Mouse (Mus musculus) kidney, embryonic 14.5 days (tissue): ENCODE measurements at regions not wholly inside any gene's neighbourhood (a gene's known extent, or its start where the extent isn't known, plus 50 kb on each side); places are given as distances from the start of the nearest gene placed in this dataset.

Experiments used
- ATAC-seq: fragments of 200-750 bp; cut with Nextera tagmentation; 2 replicates; pipeline ENCODE4 v1.8.0; 2017; ENCODE audit warnings: moderate number of reproducible peaks, mild to moderate bottlenecking, moderate TSS enrichment, moderate library complexity; ENCODE audit not compliant: low FRiP score, low TSS enrichment
- H3K27ac ChIP-seq: fragments of 300-500 bp; sonication (generic); 2 replicates; pipeline ENCODE4 v1.5.1; 2014; ENCODE audit warnings: low read depth, mild to moderate bottlenecking, low read length, moderate library complexity, mixed read lengths
- H3K27me3 ChIP-seq: fragments of 300-500 bp; sonication (generic); 2 replicates; pipeline ENCODE4 v1.6.1; 2014; ENCODE audit warnings: mild to moderate bottlenecking, low read length; ENCODE audit not compliant: control insufficient read depth, insufficient read depth
- H3K36me3 ChIP-seq: fragments of 300-500 bp; sonication (generic); 2 replicates; pipeline ENCODE4 v1.6.1; 2014; ENCODE audit warnings: low read length, mixed read lengths; ENCODE audit not compliant: control insufficient read depth, insufficient read depth
- H3K4me1 ChIP-seq: fragments of 300-500 bp; sonication (generic); 2 replicates; pipeline ENCODE4 v1.6.1; 2014; ENCODE audit warnings: low read length, mixed read lengths; ENCODE audit not compliant: control insufficient read depth, insufficient read depth
- H3K4me2 ChIP-seq: fragments of 300-500 bp; sonication (generic); replicated peaks from 2 replicates; pipeline ENCODE4 v1.6.1; 2014; ENCODE audit warnings: low read depth, mild to moderate bottlenecking, low read length
- H3K4me3 ChIP-seq: fragments of 300-500 bp; sonication (generic); 2 replicates; pipeline ENCODE4 v1.5.1; 2014; ENCODE audit warnings: mild to moderate bottlenecking, low read length
- H3K9ac ChIP-seq: fragments of 300-500 bp; sonication (generic); 2 replicates; pipeline ENCODE4 v1.6.1; 2014; ENCODE audit warnings: low read depth, mild to moderate bottlenecking, low read length, moderate library complexity
- H3K9me3 ChIP-seq: fragments of 300-500 bp; sonication (generic); 2 replicates; pipeline ENCODE4 v1.6.1; 2016; ENCODE audit warnings: low read length; ENCODE audit not compliant: control insufficient read depth
- WGBS: fragments of 180-500 bp; shearing (Covaris S2); extraction: QIAGEN DNeasy Blood & Tissue Kit; methylation state at CpG from one replicate; pipeline ENCODE4 v1.1.7; 2014; 5-methylcytosine and 5-hydroxymethylcytosine counted together

GRCm38 (mm10) chr11:7279891-7280290, 66.2 kb upstream of the Igfbp3 start:
- no peak overlapping the region for H3K27ac ChIP-seq
- no peak overlapping the region for H3K9ac ChIP-seq
- 67% methylated on average over 2 of the region's 2 CpGs for WGBS
- no peak overlapping the region for H3K4me2 ChIP-seq
- no peaks in the 10 kb centered on the region for H3K36me3 ChIP-seq
- no peaks in the 10 kb centered on the region for H3K27me3 ChIP-seq
- no peak for ATAC-seq
- no peak overlapping the region for H3K4me3 ChIP-seq
- no peaks in the 10 kb centered on the region for H3K4me1 ChIP-seq
- H3K9me3 ChIP-seq = no peaks in the 10 kb centered on the region

DNA sequence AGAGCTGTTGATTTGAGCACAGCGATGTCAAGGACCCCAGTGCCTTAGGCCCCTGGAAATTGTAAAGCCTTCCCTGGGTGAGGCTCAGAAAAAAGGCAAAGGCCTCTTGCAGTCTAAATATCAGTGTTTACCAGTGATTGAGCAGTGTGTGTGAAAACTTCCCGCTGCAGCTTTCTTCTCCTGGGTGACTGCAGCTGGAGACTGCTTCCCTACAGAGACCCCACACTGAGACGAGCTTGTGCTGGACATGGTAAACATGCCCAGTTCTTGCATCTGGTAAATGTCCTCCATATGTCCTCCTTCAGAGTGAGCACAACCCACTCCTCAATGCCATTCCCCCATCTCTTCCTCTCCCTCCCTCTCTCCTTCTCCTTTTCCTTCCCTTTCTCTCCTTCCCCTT, 58.8 kb upstream of the Igfbp3 start:
- Histone ChIP-seq H3K27me3 (no peaks in the 10 kb centered on the region), H3K4me2 (no peak overlapping the region), H3K4me1 (no peaks in the 10 kb centered on the region), H3K9me3 (no peaks in the 10 kb centered on the region), H3K9ac (no peak overlapping the region), H3K4me3 (no peak overlapping the region), H3K27ac (no peak overlapping the region), H3K36me3 (no peaks in the 10 kb centered on the region)
- no peak for ATAC-seq
- 49% methylated on average over 3 of the region's 3 CpGs for WGBS

GRCm38 (mm10) chr11:7270916-7271315, 57.2 kb upstream of the Igfbp3 start:
- Histone ChIP-seq H3K27ac (no peak overlapping the region), H3K27me3 (no peaks in the 10 kb centered on the region), H3K4me1 (no peaks in the 10 kb centered on the region), H3K4me3 (no peak overlapping the region), H3K9ac (no peak overlapping the region), H3K9me3 (no peaks in the 10 kb centered on the region), H3K4me2 (no peak overlapping the region), H3K36me3 (no peaks in the 10 kb centered on the region)
- 97% methylated on average over 1 of the region's 1 CpGs for WGBS
- ATAC-seq = no peak

- no peaks in the 10 kb centered on the region for H3K9me3 ChIP-seq
- H3K27ac ChIP-seq = no peak overlapping the region
- H3K4me2 ChIP-seq = no peak overlapping the region
- no peak overlapping the region for H3K9ac ChIP-seq
- no peaks in the 10 kb centered on the region for H3K4me1 ChIP-seq
- H3K36me3 ChIP-seq = no peaks in the 10 kb centered on the region
- ATAC-seq = no peak
- WGBS = 53% methylated on average over 4 of the region's 4 CpGs
- H3K4me3 ChIP-seq = no peak overlapping the region
- no peaks in the 10 kb centered on the region for H3K27me3 ChIP-seq
Measured at GRCm38 (mm10) chr11:7263971-7264370, 50.2 kb upstream of the Igfbp3 start.
